Mouse (Mus musculus): ENCODE results near the gene Dcp1b.

The Dcp1b gene

DNA sequence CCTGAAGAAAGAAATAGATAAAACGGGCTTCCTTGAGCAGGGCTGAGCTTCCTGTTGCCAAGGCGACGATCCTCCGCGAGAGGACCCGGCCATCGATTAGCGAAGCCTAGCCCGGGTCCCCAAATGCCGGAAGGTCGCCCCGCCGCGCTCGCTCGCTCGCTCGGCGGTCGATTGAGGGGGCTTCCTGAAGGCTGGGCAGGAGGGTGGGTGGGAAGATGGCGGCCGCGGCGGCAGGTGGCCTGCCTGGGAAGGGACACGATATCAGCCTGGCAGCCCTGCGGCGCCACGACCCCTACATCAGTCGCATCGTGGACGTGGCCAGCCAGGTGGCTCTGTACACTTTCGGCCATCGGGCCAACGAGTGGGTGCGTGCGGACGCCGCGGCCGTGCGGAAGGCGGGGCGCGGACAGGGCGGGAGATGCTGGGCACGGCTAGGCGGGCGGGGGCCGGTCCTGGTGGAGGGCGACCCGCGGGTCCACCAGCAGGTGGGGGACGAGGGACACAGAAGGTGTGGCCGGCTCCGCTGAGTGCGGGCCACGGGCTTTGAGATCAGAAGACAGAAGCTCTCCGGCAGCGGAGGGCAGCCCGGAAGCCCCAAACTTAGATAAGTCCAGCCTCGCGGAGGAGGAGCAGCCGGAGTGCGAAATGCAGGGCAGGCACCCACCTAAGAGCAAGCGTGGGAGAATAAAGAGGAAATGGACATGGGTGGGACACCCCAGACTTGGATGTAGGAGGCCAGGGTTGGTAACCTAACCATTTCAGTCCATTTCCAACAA lies at the start of gene Dcp1b:
Gene Dcp1b (plus strand): TSS at position 176 of the 776 bp plus-strand sequence.
- DNase-seq: peak; percentile 82

GRCm38 (mm10) chr6:119126991-119127390 lies 48.1 kb upstream of the Dcp1b start:
- DNase-seq: no peak

DNA sequence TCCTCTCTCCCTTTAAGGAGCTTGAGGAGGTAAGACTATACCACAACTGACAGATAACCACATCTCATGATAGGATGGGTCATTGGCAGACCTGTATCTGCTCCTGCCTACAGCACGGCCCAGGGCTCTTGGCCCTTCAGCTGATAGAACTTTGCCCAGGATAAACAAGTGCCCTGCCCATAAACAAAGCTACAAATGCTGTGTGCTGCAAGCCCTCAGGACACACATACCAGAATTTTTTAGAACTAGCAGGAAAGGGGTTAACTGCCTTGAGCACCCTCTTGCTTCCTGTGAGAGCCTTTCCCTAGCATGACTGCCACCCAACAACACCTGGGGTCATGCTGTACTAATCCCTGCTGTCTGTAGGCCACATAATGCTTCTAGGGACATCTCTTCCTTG lies 47.0 kb upstream of the Dcp1b start:
- DNase-seq: no peak

DNA sequence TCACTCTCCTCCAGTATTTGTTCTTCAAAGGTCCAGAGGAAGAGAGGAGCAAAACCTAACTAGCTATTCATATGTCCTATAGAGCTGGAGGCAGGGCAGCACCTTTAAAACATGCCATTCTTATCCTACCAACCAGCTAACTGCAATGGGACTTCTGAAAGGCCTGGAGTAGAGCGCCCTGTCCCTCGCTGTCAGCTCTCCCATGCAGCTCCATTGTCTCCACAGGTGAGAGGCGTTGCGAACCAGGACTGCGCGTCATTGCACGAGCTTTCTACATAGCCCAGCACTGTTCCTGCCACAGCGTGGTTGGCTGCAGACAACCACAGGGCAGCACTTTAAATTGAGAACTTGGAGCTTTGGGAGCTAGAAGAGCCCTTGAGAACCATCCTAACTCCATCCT lies 46.5 kb upstream of the Dcp1b start:
- no peak for DNase-seq

DNA sequence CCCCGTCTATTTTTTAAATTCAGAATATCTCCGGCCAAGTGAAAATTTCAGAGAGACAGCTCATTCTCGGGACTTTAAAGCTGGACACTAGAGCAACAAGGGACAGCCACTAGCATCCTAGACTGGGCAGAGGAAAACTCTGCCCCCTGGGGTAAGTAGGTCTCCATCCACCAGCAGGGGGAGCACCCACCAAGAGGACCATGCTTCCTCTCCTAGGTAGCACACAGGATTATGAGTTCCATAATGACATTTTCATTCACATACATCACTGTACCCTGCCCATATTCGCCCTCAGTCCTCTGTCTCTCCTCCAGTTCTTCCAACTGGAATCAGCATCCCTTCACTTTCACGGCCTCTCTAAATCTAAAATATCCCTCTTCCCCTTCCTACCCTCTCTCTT lies 45.4 kb upstream of the Dcp1b start:
- no peak for DNase-seq

DNA sequence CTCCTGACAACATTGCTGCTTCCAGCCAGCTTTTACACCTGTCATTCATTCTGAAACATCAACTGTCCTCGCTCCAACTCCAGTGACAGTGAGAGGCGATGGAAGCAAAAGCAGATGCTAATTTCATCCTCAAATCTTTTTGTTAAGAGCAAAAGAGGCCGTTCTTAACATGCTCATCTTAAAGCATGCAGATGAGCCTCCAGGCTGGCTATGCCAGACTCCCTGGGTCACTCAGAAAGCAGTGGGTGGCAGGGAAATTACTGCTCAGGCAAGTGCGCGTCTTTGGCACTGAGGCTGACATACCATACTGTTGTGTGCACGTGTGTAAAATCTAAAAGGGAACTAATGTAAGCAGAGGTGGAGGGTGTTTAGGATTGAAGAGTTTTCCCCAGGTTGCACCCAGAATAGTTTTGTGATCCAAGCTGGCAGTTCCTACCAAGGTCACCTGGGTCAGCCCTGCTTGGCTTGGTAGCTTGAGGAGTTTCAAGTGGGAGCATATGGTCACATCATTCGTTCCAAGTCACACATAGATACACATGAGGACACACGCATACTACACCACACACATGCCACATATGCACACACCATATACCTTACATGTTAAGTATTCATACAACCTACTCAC lies 42.8 kb upstream of the Dcp1b start:
- no peak for DNase-seq

DNA sequence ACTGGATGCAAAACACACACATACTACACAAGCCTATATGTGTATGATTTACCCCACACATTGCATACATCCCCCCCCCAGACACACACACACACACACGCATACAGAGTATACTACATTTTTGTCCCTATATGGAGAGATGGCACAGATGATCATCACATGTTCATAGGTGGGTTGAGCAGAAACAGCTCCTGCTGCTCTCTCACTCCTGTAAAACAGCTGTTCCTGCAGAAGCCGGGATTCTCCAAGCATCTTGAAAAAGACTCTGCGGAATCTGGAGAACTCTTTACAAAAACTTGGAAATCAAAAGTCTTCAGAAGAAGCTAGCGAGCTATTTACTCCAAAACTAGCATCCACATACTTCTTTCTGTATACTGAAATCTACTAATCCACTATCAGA lies 42.2 kb upstream of the Dcp1b start:
- no peak for DNase-seq

DNA sequence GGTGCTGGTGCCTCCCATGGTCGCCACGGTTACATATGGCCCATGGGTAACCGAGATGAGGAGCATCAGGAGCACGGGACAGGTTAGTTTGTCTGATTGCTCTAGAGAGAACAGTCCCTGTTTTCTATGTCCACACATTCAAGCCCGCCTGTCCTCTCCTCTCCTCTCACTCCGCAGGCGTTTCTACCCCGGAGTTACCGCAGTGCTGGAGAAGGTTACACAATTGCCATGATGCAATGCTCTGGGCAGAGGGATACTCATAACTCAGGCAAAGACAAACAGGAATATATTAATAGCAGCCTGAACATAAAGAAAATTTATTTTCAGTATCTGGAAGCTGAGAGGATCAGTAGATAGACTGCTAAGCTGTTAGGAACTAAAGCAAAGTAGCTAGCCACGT lies 37.3 kb upstream of the Dcp1b start:
- no peak for DNase-seq

GRCm38 (mm10) chr6:119139561-119139960 lies 35.5 kb upstream of the Dcp1b start:
- DNase-seq: no peak

DNA sequence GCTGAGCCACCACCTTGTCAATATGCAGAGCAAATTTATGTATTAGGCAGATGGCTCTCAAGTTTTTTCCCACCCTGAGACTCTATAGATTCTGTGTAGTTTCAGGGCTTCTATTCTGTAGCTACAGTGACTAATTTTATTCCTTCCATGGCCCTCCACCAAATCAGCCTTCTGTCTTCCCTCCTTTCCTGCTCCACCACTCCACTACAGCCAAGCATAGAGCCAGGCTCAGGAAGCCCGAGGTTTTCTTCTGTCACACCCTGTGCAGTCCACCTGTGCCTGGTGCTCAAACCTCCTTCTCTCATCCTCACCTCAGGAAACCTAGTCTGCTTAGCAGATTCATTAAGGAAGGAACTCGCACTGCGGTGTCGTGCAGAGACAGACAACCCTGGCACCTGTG lies 29.9 kb upstream of the Dcp1b start:
- DNase-seq: no peak

GRCm38 (mm10) chr6:119165677-119166076 lies 9.4 kb upstream of the Dcp1b start:
- no peak for DNase-seq

DNA sequence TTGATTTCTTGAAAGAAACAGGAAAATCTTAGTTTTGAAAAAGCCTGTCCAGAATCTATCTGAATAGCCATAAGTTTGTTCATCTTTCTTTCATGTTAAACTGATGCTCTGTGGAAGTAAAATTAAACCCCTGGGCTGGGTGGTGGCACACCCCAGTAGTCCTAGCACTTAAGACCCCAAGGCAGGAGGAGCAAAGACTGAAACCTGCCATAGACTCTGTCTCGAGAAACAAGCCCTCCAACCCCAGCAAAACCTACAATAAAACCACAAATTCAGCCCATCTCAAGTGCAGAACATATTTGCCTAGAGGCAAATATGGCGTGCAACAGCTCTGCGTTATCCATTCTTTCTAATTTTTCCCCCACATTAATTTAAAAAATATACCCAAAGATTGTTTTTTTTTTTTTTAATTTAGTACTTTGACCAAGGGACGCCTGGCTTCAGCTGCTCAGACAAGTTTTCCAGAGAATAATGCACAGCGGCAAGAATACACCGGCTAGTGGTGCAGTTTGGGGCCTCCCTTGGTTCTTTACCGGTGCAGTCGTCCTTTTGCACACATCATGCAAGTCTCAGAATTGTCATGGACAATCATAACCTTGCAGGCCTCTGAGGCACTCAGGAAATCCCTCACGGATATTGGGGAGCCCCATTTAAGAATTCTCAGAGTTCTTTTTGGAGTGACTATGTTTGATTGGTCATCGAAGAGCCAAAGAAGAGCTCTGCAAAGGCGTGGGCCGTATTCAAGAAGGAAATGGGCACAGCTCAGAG lies 562 bp upstream of the Dcp1b start:
- DNase-seq: peak; percentile 20

GRCm38 (mm10) chr6:119176103-119176502 lies 1.1 kb downstream of the Dcp1b start:
- no peak for DNase-seq

DNA sequence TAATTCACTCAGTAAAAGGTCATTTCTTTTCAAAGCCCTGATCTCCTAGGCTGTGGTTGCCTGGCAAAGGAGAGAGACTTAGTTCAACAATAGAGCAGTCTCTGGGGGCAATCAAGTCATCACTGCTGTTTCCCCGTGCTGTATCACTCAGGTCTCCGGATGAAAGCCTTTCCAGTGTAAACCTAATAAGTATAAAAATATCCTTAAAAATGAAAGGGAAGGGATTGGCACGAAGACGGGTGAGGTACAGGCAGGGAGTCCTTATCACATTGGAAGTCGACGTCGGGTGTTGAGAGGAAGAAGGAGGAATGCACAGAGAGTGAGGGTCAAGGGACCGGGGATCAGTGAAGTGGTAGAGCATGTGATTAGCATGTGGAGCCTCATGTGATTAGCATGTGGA lies 2.0 kb downstream of the Dcp1b start:
- DNase-seq: no peak

GRCm38 (mm10) chr6:119180188-119180587 lies 5.1 kb downstream of the Dcp1b start:
- no peak for DNase-seq

GRCm38 (mm10) chr6:119182211-119182610 lies 7.2 kb downstream of the Dcp1b start:
- no peak for DNase-seq

GRCm38 (mm10) chr6:119183781-119184180 lies 8.7 kb downstream of the Dcp1b start:
- DNase-seq: no peak

DNA sequence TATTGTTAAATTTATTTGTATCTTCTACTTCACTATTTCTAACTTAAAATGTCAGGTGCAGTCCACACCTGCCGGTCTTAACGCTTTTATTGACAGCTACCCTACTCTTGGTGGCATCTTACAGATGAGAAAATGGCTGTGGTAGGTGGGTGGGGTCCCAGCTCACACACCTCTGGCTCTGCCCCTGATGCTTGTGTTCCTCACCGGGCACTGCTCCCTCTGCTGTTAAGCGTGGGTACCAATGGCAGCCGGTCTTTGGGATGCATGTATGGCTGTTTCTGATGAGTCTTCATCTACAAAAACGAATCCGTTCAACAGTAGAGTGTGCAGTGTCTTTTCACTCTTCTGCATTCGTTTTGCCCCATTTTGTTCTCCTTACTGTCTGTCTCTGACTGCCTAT lies 11.6 kb downstream of the Dcp1b start:
- DNase-seq: peak; percentile 25

DNA sequence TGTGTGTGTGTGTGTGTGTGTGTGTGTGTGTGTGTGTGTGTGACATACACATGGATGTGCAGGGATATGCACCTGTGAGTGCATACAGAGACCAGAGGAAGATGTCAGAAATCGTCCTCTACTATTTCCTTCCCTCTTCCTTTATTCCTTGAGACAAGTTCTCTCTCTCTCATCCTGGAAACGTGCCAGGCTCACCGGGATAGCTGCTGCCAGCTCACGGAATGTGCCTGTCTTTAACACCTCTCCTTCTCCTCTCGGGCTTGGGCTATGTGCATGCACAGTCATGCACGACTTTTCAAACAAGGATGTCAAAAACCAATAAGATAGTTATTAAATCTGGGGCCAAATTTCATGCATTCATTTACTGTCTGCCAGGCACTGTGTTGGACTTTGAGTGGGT lies 12.6 kb downstream of the Dcp1b start:
- no peak for DNase-seq

GRCm38 (mm10) chr6:119191478-119191877 lies 16.4 kb downstream of the Dcp1b start:
- no peak for DNase-seq

DNA sequence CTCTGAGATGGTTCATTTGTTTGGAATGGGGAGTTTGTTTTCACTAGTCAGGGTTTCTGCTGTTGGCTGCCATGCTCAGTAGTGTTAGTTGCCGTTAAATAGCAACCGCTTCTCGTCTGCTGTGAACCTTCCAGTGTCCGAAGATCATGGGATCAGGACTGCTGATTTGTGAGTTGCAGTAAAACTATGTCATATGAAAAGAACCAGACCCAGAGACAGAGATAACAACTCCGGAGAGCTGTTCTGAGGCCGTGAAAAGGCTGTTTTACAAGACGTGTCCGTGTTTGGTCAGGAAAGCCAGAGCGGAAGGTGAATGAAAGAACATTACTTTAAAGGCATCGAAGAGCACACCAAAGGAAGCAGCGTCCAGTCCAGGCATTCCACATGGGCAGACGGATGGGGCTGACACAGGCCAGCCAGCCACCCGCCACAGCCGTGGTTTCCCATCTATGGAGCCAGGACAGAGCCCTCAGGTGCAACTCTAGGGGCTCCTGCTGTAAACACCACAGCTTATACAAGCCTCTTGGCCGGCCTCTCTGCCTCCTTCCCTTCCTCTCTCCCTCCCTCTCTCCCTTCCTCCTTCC lies 18.6 kb downstream of the Dcp1b start:
- DNase-seq: no peak

DNA sequence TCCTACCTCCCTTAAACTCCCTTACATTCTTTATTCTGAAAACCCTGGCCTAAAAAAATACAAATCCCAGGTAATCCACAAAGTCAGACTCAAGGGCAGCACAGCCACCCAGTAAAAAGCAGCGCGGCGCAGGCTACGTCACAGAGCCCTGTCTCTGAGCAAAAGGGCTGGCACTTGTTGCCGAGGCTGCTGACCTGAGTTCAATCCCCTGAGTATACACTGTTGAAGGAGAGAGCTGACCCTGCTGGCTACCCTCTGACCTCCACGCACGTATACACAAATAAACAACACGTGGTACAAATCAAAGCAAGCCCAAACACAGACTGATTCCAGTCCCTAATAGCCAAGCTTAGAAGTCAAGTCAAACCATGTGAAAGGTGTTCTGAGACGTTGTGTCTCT lies 19.1 kb downstream of the Dcp1b start:
- no peak for DNase-seq

- DNase-seq: no peak
Observed at GRCm38 (mm10) chr6:119194601-119195000, 19.5 kb downstream of the Dcp1b start.

All from cerebellum, adult 9-10 months (tissue).